9 mouse cellular contexts compared by ENCODE assay signal in the genomic region with DNA sequence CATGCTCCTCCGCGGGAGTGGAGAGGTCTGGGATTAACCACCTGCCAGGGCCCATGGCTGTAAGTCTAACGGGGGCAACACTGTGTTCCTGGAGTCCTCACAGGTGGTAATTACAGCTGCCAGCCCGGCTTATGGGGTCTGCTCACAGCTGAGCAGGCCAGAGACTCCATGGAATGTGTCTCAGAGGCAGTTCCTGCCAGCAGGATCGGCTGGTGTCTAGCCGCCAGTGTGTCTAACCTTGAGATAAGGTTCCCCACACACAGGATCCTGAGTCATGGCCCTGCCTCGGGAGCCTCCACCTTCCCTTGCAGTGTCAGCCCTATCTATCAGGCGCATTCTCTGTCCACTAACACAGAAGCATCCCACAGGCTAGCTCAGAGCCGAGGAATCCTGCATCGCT. TPM values are rescaled to one million over a fixed set of nuclear protein-coding genes. Genes with fewer than 3 reads are reported as not detected.
DNase-seq lines count a peak whose midpoint lies in the region; ATAC-seq lines count a peak whose summit lies in the region.
"Had no signal": no experiment of that assay in that cellular context is flagged by ENCODE, and none has a peak within 500 bp of the region (broad histone marks: within the 10 kb centered on the region; RNA-seq: fewer than 3 reads in every experiment).

No protein-coding gene starts in this region.

- H3K4me1 ChIP-seq in heart, embryonic 10.5 days: peaks cover 65% of the 10 kb centered on the region
- peaks cover 19% of the 10 kb centered on the region for H3K4me1 ChIP-seq in liver, embryonic 11.5 days (replicated peaks; ENCODE audit: control insufficient read depth, insufficient read depth, low read length)

- ATAC-seq in liver, embryonic 11.5 days (replicated peaks; ENCODE audit: low FRiP score): peak; percentile 68
- no peak for ATAC-seq in CD4-positive, CD25-positive, alpha-beta regulatory T cell, adult 4 months

- peak overlapping the region; percentile 86 for H3K27ac ChIP-seq in heart, embryonic 10.5 days
- no peak overlapping the region; the same call in 1 of the 2 replicates for H3K27ac ChIP-seq in liver, embryonic 11.5 days (ENCODE audit: low read depth, low read length)

- H3K27me3 ChIP-seq in heart, embryonic 10.5 days (ENCODE audit: insufficient read depth, poor library complexity, severe bottlenecking): no peaks in the 10 kb centered on the region
- H3K27me3 ChIP-seq in liver, embryonic 11.5 days (replicated peaks; ENCODE audit: control insufficient read depth, insufficient read depth, low read length): peaks cover 4% of the 10 kb centered on the region; the same call in 1 of the 2 replicates

- no peaks in the 10 kb centered on the region for H3K9me3 ChIP-seq in heart, embryonic 10.5 days
- no peaks in the 10 kb centered on the region for H3K9me3 ChIP-seq in liver, embryonic 11.5 days (ENCODE audit: control insufficient read depth, low read length)

- no peak overlapping the region for H3K4me2 ChIP-seq in liver, embryonic 11.5 days

- no peak overlapping the region for H3K9ac ChIP-seq in liver, embryonic 11.5 days (ENCODE audit: low read depth, low read length)

- H3K36me3 ChIP-seq in heart, embryonic 10.5 days: no peaks in the 10 kb centered on the region
- H3K36me3 ChIP-seq in liver, embryonic 11.5 days (ENCODE audit: control insufficient read depth, insufficient read depth, low read length): no peaks in the 10 kb centered on the region

- 18% methylated on average over 10 of the region's 10 CpGs for WGBS in heart, embryonic 10.5 days
- WGBS in liver, embryonic 11.5 days: 22% methylated on average over 10 of the region's 10 CpGs

- no peak overlapping the region for H3K4me3 ChIP-seq in heart, embryonic 10.5 days
- H3K4me3 ChIP-seq in liver, embryonic 11.5 days (ENCODE audit: low read depth, low read length): no peak overlapping the region

- peak; percentile 52 to 56 for DNase-seq in cerebellum, postnatal 25 days
- no peak for DNase-seq in cerebellum, postnatal 36 days
- DNase-seq in MN1 (ENCODE audit: low spot score): peak; percentile 62
- peak; percentile 94 for DNase-seq in heart, embryonic 10.5 days (ENCODE audit: low spot score)
- DNase-seq in liver, embryonic 11.5 days (ENCODE audit: low spot score): no peak
- DNase-seq in Muller cell, postnatal 12 days (ENCODE audit: inconsistent ontology term): no peak
- no peak for DNase-seq in lung, postnatal 4 days
- DNase-seq: kidney, postnatal 25 days had no signal

RNA-seq across cellular contexts. Expression of a gene that starts 41.0 kb away (rescaled TPM):
- 8.3 and 8.6 TPM in 2 replicates for polyA plus RNA-seq in heart, embryonic 10.5 days (2016; fragmentation: Nextera tagmentation; extraction: Ambion mirVana)
- 3.9 and 4.1 TPM in 2 replicates for polyA plus RNA-seq in liver, embryonic 11.5 days (2014; fragmentation: Nextera tagmentation; extraction: Ambion mirVana)
- polyA plus RNA-seq in CD4-positive, CD25-positive, alpha-beta regulatory T cell, adult 4 months (2017; shearing (Covaris generic)): 1 to 10 TPM; 1.0 to 1.4 TPM

Comparison
In these comparisons a context has a peak if more than half of its experiments do, and no peak if none do; other contexts are left out.
1. DNase-seq: peak in cerebellum, postnatal 25 days (2 of 2), MN1 (single experiment) and heart, embryonic 10.5 days (single experiment); none in cerebellum, postnatal 36 days (0 of 2), liver, embryonic 11.5 days (single experiment), Muller cell, postnatal 12 days (single experiment) and lung, postnatal 4 days (0 of 2).